Comparison of ENCODE assay signal across 8 mouse cellular contexts in the genomic region with DNA sequence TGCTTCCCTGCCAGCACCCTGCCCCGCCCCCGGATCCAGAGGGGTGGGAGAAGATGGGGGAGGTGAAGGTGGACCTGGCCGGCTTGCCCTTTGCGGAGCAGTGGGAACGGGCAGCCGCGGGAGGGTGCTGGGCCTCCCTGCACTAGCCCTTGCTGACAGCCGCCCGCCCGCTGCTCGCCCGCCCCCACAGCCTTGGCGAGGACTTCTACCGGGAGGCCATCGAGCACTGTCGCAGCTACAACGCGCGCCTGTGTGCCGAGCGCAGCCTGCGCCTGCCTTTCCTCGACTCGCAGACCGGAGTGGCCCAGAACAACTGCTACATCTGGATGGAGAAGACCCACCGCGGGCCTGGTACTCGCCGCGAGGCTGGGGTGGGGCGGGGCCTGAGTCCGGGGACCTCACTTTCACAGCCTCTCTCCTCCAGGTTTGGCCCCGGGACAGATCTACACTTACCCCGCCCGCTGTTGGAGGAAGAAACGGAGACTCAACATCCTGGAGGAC. TPM values are rescaled to one million over a fixed set of nuclear protein-coding genes. Genes with fewer than 3 reads are reported as not detected.
DNase-seq lines count a peak whose midpoint lies in the region; ATAC-seq and TF ChIP-seq lines count a peak whose summit lies in the region.

No protein-coding gene starts in this region.

- peaks cover 82% of the 10 kb centered on the region for H3K27me3 ChIP-seq in CH12.LX (replicated peaks)
- peaks cover 75% of the 10 kb centered on the region for H3K27me3 ChIP-seq in heart, postnatal 0 days (ENCODE audit: control insufficient read depth, insufficient read depth, low read length)
- H3K27me3 ChIP-seq in limb, embryonic 13.5 days: peaks cover 15% of the 10 kb centered on the region
- H3K27me3 ChIP-seq in neural tube, embryonic 13.5 days: no peaks in the 10 kb centered on the region

- no peak overlapping the region for H3K27ac ChIP-seq in CH12.LX (ENCODE audit: insufficient read depth, low read depth)
- H3K27ac ChIP-seq in heart, postnatal 0 days (ENCODE audit: low read depth): no peak overlapping the region
- peak overlapping the region; percentile 33; the same call in 1 of the 2 replicates for H3K27ac ChIP-seq in limb, embryonic 13.5 days
- peak overlapping the region; percentile 79 for H3K27ac ChIP-seq in neural tube, embryonic 13.5 days (replicated peaks)

- no peaks in the 10 kb centered on the region for H3K36me3 ChIP-seq in CH12.LX (replicated peaks in 1 of 2; ENCODE audit: control insufficient read depth in 1 of 2, insufficient read depth in 1 of 2, low read length in 1 of 2)
- no peaks in the 10 kb centered on the region for H3K36me3 ChIP-seq in heart, postnatal 0 days (replicated peaks; ENCODE audit: control insufficient read depth, insufficient read depth, low read length)
- H3K36me3 ChIP-seq in limb, embryonic 13.5 days: peaks cover 14% of the 10 kb centered on the region; the same call in 1 of the 2 replicates
- H3K36me3 ChIP-seq in neural tube, embryonic 13.5 days: peaks cover 30% of the 10 kb centered on the region

- DNase-seq in cerebellum, adult 18-20 months: peak; percentile 68 to 76
- no peak for DNase-seq in CH12.LX (ENCODE audit: extremely low read depth)
- peak; percentile 49 for DNase-seq in embryo, embryonic 10.5 days (ENCODE audit: low spot score)
- no peak for DNase-seq in heart, postnatal 0 days (ENCODE audit: low spot score)
- DNase-seq in urinary bladder, postnatal 36 days (ENCODE audit: low spot score in 2 of 2): no peak

- no peak overlapping the region for H3K9ac ChIP-seq in CH12.LX (ENCODE audit: insufficient read depth, low read depth)
- peak overlapping the region; percentile 47 for H3K9ac ChIP-seq in heart, postnatal 0 days (replicated peaks; ENCODE audit: low read depth, low read length)
- H3K9ac ChIP-seq in limb, embryonic 13.5 days: peak overlapping the region; percentile 78
- H3K9ac ChIP-seq in neural tube, embryonic 13.5 days: peak overlapping the region; percentile 89

- in situ Hi-C loops in CH12.LX (cut with MboI; ENCODE audit: low pct_ligation_motif_present, low pct_unique_long_range_greater_than_20kb, low sequenced_read_pairs): no loop called here

- TF ChIP-seq CTCF in CH12.LX (conservative IDR thresholded peaks at IDR 0.05 in 1 of 2, IDR thresholded peaks at IDR 0.05 in 1 of 2; ENCODE audit: low read depth in 2 of 2, low read length in 2 of 2): no peak
- TF ChIP-seq CTCF in heart, postnatal 0 days (IDR thresholded peaks at IDR 0.05; ENCODE audit: low read depth): no peak

- no peak for TF ChIP-seq EP300 in CH12.LX (IDR thresholded peaks at IDR 0.05; ENCODE audit: low read length)
- TF ChIP-seq EP300 in heart, postnatal 0 days (IDR thresholded peaks at IDR 0.05; ENCODE audit: low read depth): no peak

- dilution Hi-C loops in CH12.LX (cut with MboI; ENCODE audit: extremely low pct_ligation_motif_present, extremely low pct_unique_long_range_greater_than_20kb, low sequenced_read_pairs): no loop called here

- 1% methylated on average over 36 of the region's 36 CpGs for WGBS in heart, postnatal 0 days
- WGBS in limb, embryonic 13.5 days: 0% methylated on average over 36 of the region's 36 CpGs
- 1% methylated on average over 36 of the region's 36 CpGs for WGBS in neural tube, embryonic 13.5 days

- H3K4me1 ChIP-seq in CH12.LX (ENCODE audit: control insufficient read depth in 1 of 2, insufficient read depth in 2 of 2): peaks cover 2 to 27% of the 10 kb centered on the region in 2 experiments; a peak in 3 of 4 replicates
- H3K4me1 ChIP-seq in heart, postnatal 0 days (ENCODE audit: control insufficient read depth, insufficient read depth): peaks cover 17% of the 10 kb centered on the region
- H3K4me1 ChIP-seq in limb, embryonic 13.5 days: peaks cover 73% of the 10 kb centered on the region
- peaks cover 87% of the 10 kb centered on the region for H3K4me1 ChIP-seq in neural tube, embryonic 13.5 days (replicated peaks)

- no peak for TF ChIP-seq POLR2A in CH12.LX (IDR thresholded peaks at IDR 0.05; ENCODE audit: low read depth, low read length)

- H3K4me3 ChIP-seq in CH12.LX (replicated peaks in 1 of 3; ENCODE audit: low read depth in 2 of 3, low read length in 2 of 3, poor library complexity in 1 of 3): peak overlapping the region in 2 of 3 experiments; percentile 25 to 27
- H3K4me3 ChIP-seq in heart, postnatal 0 days (ENCODE audit: low read depth, low read length): peak overlapping the region; percentile 45
- H3K4me3 ChIP-seq in limb, embryonic 13.5 days: peak overlapping the region; percentile 68
- H3K4me3 ChIP-seq in neural tube, embryonic 13.5 days: peak overlapping the region; percentile 74

- peak overlapping the region; percentile 84 for H3K4me2 ChIP-seq in CH12.LX (ENCODE audit: insufficient read depth, low read depth, poor library complexity, severe bottlenecking)
- H3K4me2 ChIP-seq in heart, postnatal 0 days (ENCODE audit: low read depth, low read length): peak overlapping the region; percentile 75
- H3K4me2 ChIP-seq in limb, embryonic 13.5 days (replicated peaks): peak overlapping the region; percentile 95
- peak overlapping the region; percentile 93 for H3K4me2 ChIP-seq in neural tube, embryonic 13.5 days

- no peaks in the 10 kb centered on the region for H3K9me3 ChIP-seq in CH12.LX (replicated peaks; ENCODE audit: low read length)
- H3K9me3 ChIP-seq in heart, postnatal 0 days (replicated peaks; ENCODE audit: control insufficient read depth, low read length): no peaks in the 10 kb centered on the region
- no peaks in the 10 kb centered on the region for H3K9me3 ChIP-seq in limb, embryonic 13.5 days
- no peaks in the 10 kb centered on the region for H3K9me3 ChIP-seq in neural tube, embryonic 13.5 days

- H3K79me2 ChIP-seq in CH12.LX (replicated peaks; ENCODE audit: control insufficient read depth, extremely low read depth, insufficient read depth, poor library complexity, severe bottlenecking): no peaks in the 10 kb centered on the region

- no peak for ATAC-seq in cerebellum, adult (ENCODE audit: insufficient number of reproducible peaks, low FRiP score, low TSS enrichment)
- ATAC-seq in heart, postnatal 0 days (ENCODE audit: insufficient read depth, low read depth): no peak
- ATAC-seq in limb, embryonic 13.5 days (ENCODE audit: low FRiP score, low read depth): peak; percentile 13; the same call in 1 of the 2 replicates
- no peak for ATAC-seq in neural tube, embryonic 13.5 days (ENCODE audit: low read depth)

- TF ChIP-seq RAD21 in CH12.LX (IDR thresholded peaks at IDR 0.05; ENCODE audit: low read depth, low read length): no peak

TF ChIP-seq in CH12.LX, 34 proteins besides CTCF, POLR2A, EP300 and RAD21:
- TF ChIP-seq UBTF (IDR thresholded peaks at IDR 0.05; ENCODE audit: low read depth, low read length) (0 out of 2 replicates have a peak, but pooled peaks have one; percentile 34), SIN3A (IDR thresholded peaks at IDR 0.05; ENCODE audit: low read length) (no peak), MEF2A (IDR thresholded peaks at IDR 0.05; ENCODE audit: borderline replicate concordance, low read depth, low read length) (0 out of 2 replicates have a peak, but pooled peaks have one; percentile 35)

RNA-seq across cellular contexts. Expression of a gene that starts 5.5 kb away (rescaled TPM):
- total RNA-seq in CH12.LX (2012; rRNA removed) (1.3 and 3.0 TPM in 2 replicates), CH12.LX (2014; rRNA removed) (0.35 and 0.38 TPM in 2 replicates)
- 0.97 and 1.9 TPM in 2 replicates for polyA plus RNA-seq in CH12.LX (2012; ENCODE audit: insufficient read length, low read depth)
- total RNA-seq in heart, postnatal 0 days (2014; rRNA removed; ENCODE audit: low replicate concordance): not detected in 2 replicates
- 0.41 and 0.61 TPM in 2 replicates for polyA plus RNA-seq in heart, postnatal 0 days (2015; fragmentation: Nextera tagmentation; extraction: Ambion mirVana)
- 21.6 and 21.9 TPM in 2 replicates for polyA plus RNA-seq in limb, embryonic 13.5 days (2015; fragmentation: Nextera tagmentation; extraction: Ambion mirVana)
- polyA plus RNA-seq in neural tube, embryonic 13.5 days (2015; fragmentation: Nextera tagmentation; extraction: Ambion mirVana): 175 and 176 TPM in 2 replicates

RNA-seq across cellular contexts. Expression of a gene that starts 20.2 kb away (rescaled TPM):
- total RNA-seq in CH12.LX (2012; rRNA removed): not detected in 2 replicates
- total RNA-seq in CH12.LX (2014; rRNA removed): not detected in 2 replicates
- not detected in 2 replicates for polyA plus RNA-seq in CH12.LX (2012; ENCODE audit: insufficient read length, low read depth)
- total RNA-seq in heart, postnatal 0 days (2014; rRNA removed; ENCODE audit: low replicate concordance): 7.8 and 61.8 TPM in 2 replicates
- polyA plus RNA-seq in heart, postnatal 0 days (2015; fragmentation: Nextera tagmentation; extraction: Ambion mirVana): 17.9 and 18.0 TPM in 2 replicates
- 5.8 and 7.5 TPM in 2 replicates for polyA plus RNA-seq in limb, embryonic 13.5 days (2015; fragmentation: Nextera tagmentation; extraction: Ambion mirVana)
- polyA plus RNA-seq in neural tube, embryonic 13.5 days (2015; fragmentation: Nextera tagmentation; extraction: Ambion mirVana): 24.8 and 28.4 TPM in 2 replicates

RNA-seq across cellular contexts. Expression of a gene that starts 27.6 kb away (rescaled TPM):
- 25.6 and 29.1 TPM in 2 replicates for total RNA-seq in CH12.LX (2012; rRNA removed)
- not detected in 2 replicates for total RNA-seq in CH12.LX (2014; rRNA removed)
- polyA plus RNA-seq in CH12.LX (2012; ENCODE audit: insufficient read length, low read depth): 3.7 and 4.1 TPM in 2 replicates
- 30.1 and 46.6 TPM in 2 replicates for total RNA-seq in heart, postnatal 0 days (2014; rRNA removed; ENCODE audit: low replicate concordance)
- polyA plus RNA-seq in heart, postnatal 0 days (2015; fragmentation: Nextera tagmentation; extraction: Ambion mirVana): 81.6 and 83.2 TPM in 2 replicates
- polyA plus RNA-seq in limb, embryonic 13.5 days (2015; fragmentation: Nextera tagmentation; extraction: Ambion mirVana): 110 and 112 TPM in 2 replicates
- polyA plus RNA-seq in neural tube, embryonic 13.5 days (2015; fragmentation: Nextera tagmentation; extraction: Ambion mirVana): 28.8 and 31.3 TPM in 2 replicates

Comparison
In these comparisons a context has a peak if more than half of its experiments do, and no peak if none do; other contexts are left out.
1. DNase-seq: peak in cerebellum, adult 18-20 months (2 of 2) and embryo, embryonic 10.5 days (single experiment); none in CH12.LX (single experiment), heart, postnatal 0 days (single experiment) and urinary bladder, postnatal 36 days (0 of 2).
2. H3K27ac ChIP-seq: peak in limb, embryonic 13.5 days (single experiment) and neural tube, embryonic 13.5 days (single experiment); none in CH12.LX (single experiment) and heart, postnatal 0 days (single experiment).
3. Peak in every context shown above with its lines, with median percentiles within 50 percentile points of each other: H3K4me2 ChIP-seq and H3K4me3 ChIP-seq.